Mouse (Mus musculus) kidney, adult 2 months (tissue): ENCODE measurements around the gene Bcl2l14.

Experiments
- CTCF ChIP-seq: fragments of 200-500 bp; conservative IDR thresholded peaks from 2 replicates; pipeline ENCODE4 v1.5.1; 2011; ENCODE audit warnings: low read depth, mild to moderate bottlenecking, control low read depth, low read length, moderate library complexity, mixed read lengths; ENCODE audit not compliant: insufficient read depth, insufficient read length
- POLR2A ChIP-seq: fragments of 200-500 bp; IDR thresholded peaks from one replicate; pipeline ENCODE4 v1.6.1; 2011; ENCODE audit warnings: low read depth, low read length, control low read depth

- TF ChIP-seq CTCF (no peak), POLR2A (no peak)
These were observed 38.5 kb upstream of the Bcl2l14 start for GRCm38 (mm10) chr6:134357570-134357969.
